17 mouse cellular contexts compared by ENCODE assay signal in genomic region chr12:84275288-84275687, GRCm38 (mm10). TPM values are rescaled to one million over a fixed set of nuclear protein-coding genes. Genes with fewer than 3 reads are reported as not detected.
DNase-seq lines count a peak whose midpoint lies in the region; ATAC-seq and TF ChIP-seq lines count a peak whose summit lies in the region.
"Had no signal": no experiment of that assay in that cellular context is flagged by ENCODE, and none has a peak within 500 bp of the region (broad histone marks: within the 10 kb centered on the region; RNA-seq: fewer than 3 reads in every experiment).

No protein-coding gene starts in this region.

- 74% methylated on average over 9 of the region's 9 CpGs for WGBS in thymus, adult 2 months

- peak; percentile 93 for DNase-seq in 416B (ENCODE audit: low read depth)
- DNase-seq in thymus, adult 2 months = no peak
- DNase-seq in urinary bladder, adult 2 months (ENCODE audit: low spot score) = no peak
- DNase-seq in retina, embryonic 14.5 days (ENCODE audit: low spot score) = no peak
- DNase-seq: adrenal gland, adult 8-10 months; cerebellum, postnatal 25 days; kidney, postnatal 14 days had no signal

- H3K27me3 ChIP-seq in C2C12 (ENCODE audit: control insufficient read depth, insufficient read depth, insufficient read length) = no peaks in the 10 kb centered on the region
- H3K27me3 ChIP-seq in thymus, adult 2 months (ENCODE audit: control insufficient read depth, insufficient read depth, low read length) = no peaks in the 10 kb centered on the region
- H3K27me3 ChIP-seq: embryonic facial prominence, embryonic 12.5 days; heart, embryonic 13.5 days; hindbrain, embryonic 12.5 days; limb, embryonic 12.5 days had no signal

- H3K79me3 ChIP-seq in C2C12 (ENCODE audit: low read depth) = no peaks in the 10 kb centered on the region

- TF ChIP-seq POLR2A in thymus, adult 2 months (IDR thresholded peaks at IDR 0.05; ENCODE audit: control insufficient read depth, extremely low read depth, insufficient read depth, low read length, poor library complexity) = no peak

- no peaks in the 10 kb centered on the region for H3K79me2 ChIP-seq in C2C12 (ENCODE audit: control insufficient read depth, insufficient read depth)

- no peak overlapping the region for H3K4me3 ChIP-seq in C2C12 (ENCODE audit: insufficient read depth, poor library complexity, severe bottlenecking)
- H3K4me3 ChIP-seq in thymus, adult 2 months (ENCODE audit: control insufficient read depth, insufficient read depth, low read length) = no peak overlapping the region
- H3K4me3 ChIP-seq: embryonic facial prominence, embryonic 12.5 days; forebrain, embryonic 10.5 days; heart, embryonic 13.5 days; hindbrain, embryonic 12.5 days; limb, embryonic 12.5 days; megakaryocyte, embryonic 14.5 days had no signal

- no peak for TF ChIP-seq CTCF in C2C12 (IDR thresholded peaks at IDR 0.05; ENCODE audit: control insufficient read depth, insufficient read depth, insufficient read length)
- no peak for TF ChIP-seq CTCF in thymus, adult 2 months (IDR thresholded peaks at IDR 0.05; ENCODE audit: borderline replicate concordance, control insufficient read depth, extremely low read depth, insufficient read depth, low read length, poor library complexity)

- no peaks in the 10 kb centered on the region for H3K4me1 ChIP-seq in thymus, adult 2 months (replicated peaks; ENCODE audit: control insufficient read depth, insufficient read depth, low read length)
- H3K4me1 ChIP-seq: embryonic facial prominence, embryonic 12.5 days; heart, embryonic 13.5 days; hindbrain, embryonic 12.5 days; limb, embryonic 12.5 days had no signal

- H3ac ChIP-seq in C2C12 (ENCODE audit: control insufficient read depth, insufficient read length, low read depth) = no peak overlapping the region

- no peaks in the 10 kb centered on the region for H3K36me3 ChIP-seq in C2C12 (ENCODE audit: control insufficient read depth, insufficient read depth)
- no peaks in the 10 kb centered on the region for H3K36me3 ChIP-seq in thymus, adult 2 months (ENCODE audit: control insufficient read depth, insufficient read depth, low read length)
- H3K36me3 ChIP-seq: embryonic facial prominence, embryonic 12.5 days; forebrain, embryonic 10.5 days; heart, embryonic 13.5 days; hindbrain, embryonic 12.5 days; limb, embryonic 12.5 days had no signal

- ATAC-seq in granulocyte monocyte progenitor cell, adult 5-6 weeks (replicated peaks; ENCODE audit: poor library complexity, severe bottlenecking) = peak; percentile 99
- peak; percentile 100 for ATAC-seq in megakaryocyte, adult 5-6 weeks (ENCODE audit: poor library complexity, severe bottlenecking)
- ATAC-seq: intestine, embryonic 16.5 days had no signal

- H3K27ac ChIP-seq in thymus, adult 2 months (ENCODE audit: control insufficient read depth, insufficient read depth, low read length) = no peak overlapping the region
- H3K27ac ChIP-seq: embryonic facial prominence, embryonic 12.5 days; forebrain, embryonic 10.5 days; heart, embryonic 13.5 days; hindbrain, embryonic 12.5 days; limb, embryonic 12.5 days had no signal

TF ChIP-seq in C2C12, 6 proteins besides CTCF, POLR2A, EP300 and RAD21:
- TF ChIP-seq MYOD1 (IDR thresholded peaks at IDR 0.05; ENCODE audit: control insufficient read depth, insufficient read length, low read depth) (no peak), CEBPB (IDR thresholded peaks at IDR 0.05; ENCODE audit: low read depth) (peak; percentile 51), MAX (IDR thresholded peaks at IDR 0.05) (no peak)

RNA-seq across cellular contexts. Expression of gene Ptgr2, which starts 9.7 kb away (rescaled TPM):
- polyA plus RNA-seq in C2C12 (2012; fragmentation: generic; extraction: Trizol) = 13.3 TPM
- 22.3 and 24.9 TPM in 2 replicates for total RNA-seq in granulocyte monocyte progenitor cell, adult 5-6 weeks (2014; fragmentation: Nextera tagmentation)
- total RNA-seq in granulocyte monocyte progenitor cell, adult 5-6 weeks (2017) = 60.8 and 69.0 TPM in 2 replicates
- total RNA-seq in megakaryocyte, adult 5-6 weeks (2015) = 14.3 and 18.9 TPM in 2 replicates
- 52.4 and 52.9 TPM in 2 replicates for total RNA-seq in megakaryocyte, adult 5-6 weeks (2017)
- 7.4 and 8.1 TPM in 2 replicates for polyA plus RNA-seq in thymus, adult 2 months (2012; rRNA removed)
- polyA plus RNA-seq in urinary bladder, adult 2 months (2012; rRNA removed) = 33.6 and 38.6 TPM in 2 replicates

RNA-seq across cellular contexts. Expression of gene Zfp410, which starts 41.4 kb away (rescaled TPM):
- 23.5 TPM for polyA plus RNA-seq in C2C12 (2012; fragmentation: generic; extraction: Trizol)
- 42.8 and 70.5 TPM in 2 replicates for total RNA-seq in granulocyte monocyte progenitor cell, adult 5-6 weeks (2014; fragmentation: Nextera tagmentation)
- total RNA-seq in granulocyte monocyte progenitor cell, adult 5-6 weeks (2017) = 32.1 and 54.0 TPM in 2 replicates
- total RNA-seq in megakaryocyte, adult 5-6 weeks (2015) = 37.7 and 43.1 TPM in 2 replicates
- total RNA-seq in megakaryocyte, adult 5-6 weeks (2017) = 25.3 and 32.6 TPM in 2 replicates
- 59.1 and 59.5 TPM in 2 replicates for polyA plus RNA-seq in thymus, adult 2 months (2012; rRNA removed)
- 35.1 and 40.5 TPM in 2 replicates for polyA plus RNA-seq in urinary bladder, adult 2 months (2012; rRNA removed)

RNA-seq across cellular contexts. Expression of gene Elmsan1, which starts 56.6 kb away (rescaled TPM):
- polyA plus RNA-seq in C2C12 (2012; fragmentation: generic; extraction: Trizol) = 6.5 TPM
- 12.7 and 15.1 TPM in 2 replicates for total RNA-seq in granulocyte monocyte progenitor cell, adult 5-6 weeks (2014; fragmentation: Nextera tagmentation)
- total RNA-seq in granulocyte monocyte progenitor cell, adult 5-6 weeks (2017) = 7.8 and 10.1 TPM in 2 replicates
- 24.6 and 27.0 TPM in 2 replicates for total RNA-seq in megakaryocyte, adult 5-6 weeks (2015)
- 17.0 and 25.0 TPM in 2 replicates for total RNA-seq in megakaryocyte, adult 5-6 weeks (2017)
- polyA plus RNA-seq in thymus, adult 2 months (2012; rRNA removed) = 26.1 and 30.9 TPM in 2 replicates
- polyA plus RNA-seq in urinary bladder, adult 2 months (2012; rRNA removed) = 11.9 and 16.0 TPM in 2 replicates
